Mouse (Mus musculus): ENCODE measurements around the gene Clca3a1. TPM values are rescaled to one million over a fixed set of nuclear protein-coding genes. Genes with fewer than 3 reads are reported as not detected.

The Clca3a1 gene
- polyA plus RNA-seq, 1 experiment from 2014 or later, result 0.11 TPM

DNA sequence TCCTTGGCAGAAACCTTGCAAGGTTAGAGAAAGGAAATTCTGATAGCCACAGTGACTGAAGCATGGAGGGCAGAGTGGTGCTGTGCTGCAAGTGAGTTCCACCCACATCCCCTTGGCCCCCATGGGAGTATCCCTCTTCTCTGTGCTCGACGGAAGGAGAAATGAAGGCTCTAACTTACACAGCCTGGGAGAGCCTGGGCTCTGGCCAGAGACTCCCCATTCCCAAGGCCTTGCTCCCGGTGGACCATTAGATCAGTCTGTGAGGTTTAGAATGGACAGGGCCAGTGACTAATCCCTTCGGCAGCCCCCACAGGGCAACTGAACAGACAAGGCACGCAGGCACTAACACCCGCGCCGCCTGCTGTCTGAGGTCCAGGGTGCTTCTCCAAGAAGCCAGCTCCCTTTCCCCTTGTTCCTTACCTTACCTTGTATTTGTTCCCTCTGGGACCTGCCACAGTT, 81.0 kb downstream of the Clca3a1 start:
- no peaks in the 10 kb centered on the region for H3K4me1 ChIP-seq (ENCODE audit: control insufficient read depth, insufficient read depth, low read length)
- H3K9ac ChIP-seq (ENCODE audit: low read length), result no peak overlapping the region
- WGBS, result 91% methylated on average over 8 of the region's 8 CpGs
- no peak overlapping the region for H3K4me2 ChIP-seq (ENCODE audit: low read depth, severe bottlenecking)
- ATAC-seq (ENCODE audit: insufficient number of reproducible peaks, low FRiP score, low TSS enrichment, low read depth) (no peak), DNase-seq (ENCODE audit: low spot score) (no peak)
- no peaks in the 10 kb centered on the region for H3K27me3 ChIP-seq (ENCODE audit: control insufficient read depth, insufficient read depth, low read length)
- H3K27ac ChIP-seq (replicated peaks; ENCODE audit: low read depth, low read length), result no peak overlapping the region
- H3K4me3 ChIP-seq (ENCODE audit: low read depth, low read length), result no peak overlapping the region
- no peaks in the 10 kb centered on the region for H3K36me3 ChIP-seq (ENCODE audit: control insufficient read depth, insufficient read depth, low read length)
- no peaks in the 10 kb centered on the region for H3K9me3 ChIP-seq (ENCODE audit: control insufficient read depth, low read length)

Other genes starting within 250 kb of the Clca3a1 start
- 14.1 and 14.8 TPM in 2 replicates for gene Hs2st1, start 190.8 kb downstream of the Clca3a1 start, polyA plus RNA-seq (2014; fragmentation: Nextera tagmentation; extraction: Ambion mirVana)
- 368 and 386 TPM in 2 replicates for gene Selenof, start 190.7 kb downstream of the Clca3a1 start, polyA plus RNA-seq (2014; fragmentation: Nextera tagmentation; extraction: Ambion mirVana)
- 88.3 and 92.2 TPM in 2 replicates for gene Sh3glb1, start 40.6 kb downstream of the Clca3a1 start, polyA plus RNA-seq (2014; fragmentation: Nextera tagmentation; extraction: Ambion mirVana)
- gene Clca3a2, start 58.5 kb upstream of the Clca3a1 start, polyA plus RNA-seq (2014; fragmentation: Nextera tagmentation; extraction: Ambion mirVana), result not detected in 2 replicates
- gene Clca3b, start 88.4 kb upstream of the Clca3a1 start, polyA plus RNA-seq (2014; fragmentation: Nextera tagmentation; extraction: Ambion mirVana), result 0.07 TPM in 1 of 2 replicates, not detected in the other
- gene Clca4b, start 171.6 kb upstream of the Clca3a1 start, polyA plus RNA-seq (2014; fragmentation: Nextera tagmentation; extraction: Ambion mirVana), result not detected in 2 replicates
- not detected in 2 replicates for gene Clca4a, start 214.1 kb upstream of the Clca3a1 start, polyA plus RNA-seq (2014; fragmentation: Nextera tagmentation; extraction: Ambion mirVana)

Data from limb, embryonic 11.5 days (tissue).